Mouse (Mus musculus) gastrocnemius, postnatal 36 days (tissue): ENCODE results near the gene Lhfpl5. TPM values are rescaled to one million over a fixed set of nuclear protein-coding genes. Genes with fewer than 3 reads are reported as not detected.

ENCODE experiments used
- DNase-seq, 2 experiments: peaks; one replicate each; pipeline ENCODE4 v3.0.0; 2022
- intact Hi-C: fragments of 180-260 bp; cut with DNase I; formaldehyde crosslinking; loops from one replicate; pipeline ENCODE4 v1.15.1; 2025
- microRNA-seq, 2 experiments: library from miRNA; unstranded; fragments of <30 nt; microRNA quantifications; one replicate each; pipeline ENCODE4 v1.2.0; 2021
- total RNA-seq, 2 experiments: library from RNA; stranded (reverse); gene quantifications; 2 replicates each; pipeline ENCODE4 v1.2.3; 2021

The Lhfpl5 gene
- total RNA-seq, 2 experiments from 2014 or later: not detected

DNA sequence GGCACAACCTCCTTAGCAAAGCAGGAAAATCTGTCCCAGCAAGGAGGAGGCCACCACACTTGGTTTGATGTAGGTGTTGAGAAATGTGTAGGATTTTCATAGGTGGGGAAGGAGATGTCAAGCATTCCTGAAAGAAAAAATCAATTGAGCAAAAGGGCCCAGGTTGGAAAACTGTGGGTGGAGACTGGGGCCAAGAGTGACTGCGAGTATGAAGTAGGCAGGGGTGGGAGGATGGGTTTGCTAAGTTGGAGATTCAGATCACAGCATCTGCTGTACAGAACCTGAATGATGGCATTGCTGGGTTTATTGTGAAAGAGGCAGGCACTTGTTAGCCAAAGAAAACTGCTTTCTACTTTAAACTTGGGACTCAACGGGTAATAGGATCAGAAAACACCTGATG, 49.4 kb downstream of the Lhfpl5 start:
- intact Hi-C loops: no loop called here
- no peak for DNase-seq

DNA sequence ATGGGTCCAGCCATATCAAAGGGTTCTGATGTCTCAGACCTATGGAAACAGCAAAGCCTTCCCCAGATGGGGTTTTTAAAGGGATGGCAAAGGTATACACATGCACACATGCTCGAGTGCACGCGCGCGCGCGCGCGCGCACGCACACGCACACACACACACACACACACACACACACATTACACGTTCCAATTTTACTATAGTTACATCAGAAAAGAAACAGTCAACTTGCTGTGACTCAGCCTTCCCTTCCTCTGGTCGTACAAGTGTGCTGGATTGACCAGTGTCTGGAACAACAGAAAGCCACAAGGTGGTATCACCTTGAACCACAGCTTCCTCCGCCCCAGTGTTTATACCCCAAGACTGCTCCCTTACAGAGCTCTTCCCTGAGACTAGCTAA, 49.9 kb downstream of the Lhfpl5 start:
- intact Hi-C loops: no loop called here
- no peak for DNase-seq

DNA sequence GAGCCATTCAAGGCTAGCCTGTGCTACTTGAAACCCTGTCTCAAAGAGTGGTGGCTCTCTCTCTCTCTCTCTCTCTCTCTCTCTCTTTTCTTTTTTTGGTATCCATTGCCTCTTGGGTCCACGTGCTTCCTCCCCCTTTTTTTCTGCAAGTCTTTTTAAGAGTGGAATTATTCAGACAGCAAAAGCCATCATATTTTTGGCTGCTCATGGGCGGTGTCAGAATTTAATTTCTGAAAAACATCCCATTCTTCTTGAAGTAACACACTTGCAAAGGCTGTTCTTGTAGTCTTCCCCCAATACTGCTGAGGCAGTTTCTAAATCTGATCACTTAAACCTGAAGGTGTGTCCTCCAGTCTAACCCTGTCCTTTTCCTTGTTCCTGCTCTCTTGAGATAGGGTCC, 51.5 kb downstream of the Lhfpl5 start:
- intact Hi-C loops: no loop called here

DNA sequence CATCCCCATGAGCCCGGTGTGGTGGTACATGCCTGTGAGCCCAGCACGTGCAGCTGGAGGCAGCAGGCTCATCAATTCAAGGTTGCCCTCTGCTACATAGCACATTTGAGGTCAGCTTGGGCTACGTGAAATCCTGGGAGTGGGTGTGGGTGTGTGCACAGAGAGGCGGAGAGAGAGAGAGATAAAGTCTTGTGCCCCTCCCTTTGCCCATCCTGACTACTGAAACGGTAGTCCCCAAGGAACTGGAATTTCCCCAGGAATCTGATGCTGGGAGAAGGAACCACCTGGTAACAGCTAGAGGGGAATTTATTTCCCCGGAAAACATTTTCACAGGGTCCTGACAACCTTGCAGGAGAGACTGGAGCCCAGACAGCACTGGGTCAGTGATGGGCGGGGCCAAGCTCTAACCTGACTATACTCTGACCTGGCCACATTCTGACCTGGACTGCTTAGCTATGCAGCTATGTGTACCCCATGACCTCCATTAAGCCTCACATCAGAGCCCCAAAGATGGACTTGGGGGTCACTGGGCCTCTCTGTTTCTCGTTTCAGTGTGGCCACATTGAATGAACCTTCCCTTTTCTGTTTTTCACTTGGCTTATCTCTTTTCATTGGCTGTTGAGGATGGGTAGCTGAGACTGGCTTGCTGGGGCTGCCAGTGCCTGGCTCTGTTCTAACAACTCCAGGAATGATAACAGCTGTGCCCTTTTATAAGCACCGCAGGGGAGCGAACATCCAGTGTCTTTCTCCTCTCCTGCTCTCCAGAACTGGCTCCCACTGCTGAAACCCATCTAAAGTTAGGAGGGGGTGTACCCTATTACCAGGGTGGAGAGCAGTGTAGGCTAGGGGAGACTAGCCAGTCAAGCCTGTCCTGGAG, 53.0 kb downstream of the Lhfpl5 start:
- no peak for DNase-seq
- intact Hi-C loops: no loop called here

More for the DNA sequence above, 51.5 kb downstream of the Lhfpl5 start:
- DNase-seq: no peak

DNA sequence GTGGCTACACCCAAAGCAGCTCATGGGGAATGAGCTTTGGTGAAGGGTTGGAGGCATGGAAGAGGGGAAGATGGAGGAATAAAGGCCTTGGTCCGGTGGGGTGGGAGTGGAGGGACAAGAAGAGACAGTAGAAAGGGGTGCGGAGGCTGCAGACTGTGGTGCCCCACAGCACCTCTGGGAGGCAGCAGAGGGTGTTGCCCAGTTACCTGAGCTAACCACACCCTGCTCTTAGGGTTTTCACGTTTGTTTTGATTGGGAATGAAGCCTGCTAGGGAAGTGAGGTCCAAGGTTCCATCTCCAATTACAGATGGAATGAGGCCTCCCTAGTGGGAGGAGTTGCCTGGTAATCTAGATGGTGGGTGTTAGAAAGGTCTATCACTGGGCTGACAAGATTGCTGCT, 53.7 kb downstream of the Lhfpl5 start:
- no peak for DNase-seq
- intact Hi-C loops: no loop called here

Small RNAs within 50 kb of the gene (microRNA-seq; reads per million reads assigned to microRNA genes)
- 0 reads per million in 2 experiments for gene Gm25195
- 0 reads per million in 2 experiments for gene Mir6969

Other genes with a start within 250 kb of the Lhfpl5 start
- gene Rpl10a, start 247.2 kb upstream of the Lhfpl5 start, total RNA-seq: 100 to 1,000 TPM; 327 to 414 TPM
- gene Tead3, start 224.8 kb upstream of the Lhfpl5 start, total RNA-seq: 1 to 10 TPM; 5.7 to 8.1 TPM
- not detected for gene Tulp1, start 210.4 kb upstream of the Lhfpl5 start, total RNA-seq
- gene Fkbp5, start 58.1 kb upstream of the Lhfpl5 start, total RNA-seq: 100 to 1,000 TPM; 107 to 115 TPM
- gene Armc12, start 44.8 kb upstream of the Lhfpl5 start, total RNA-seq: not detected
- not detected for gene Clpsl2, start 26.2 kb upstream of the Lhfpl5 start, total RNA-seq
- gene Clps, start 14.9 kb upstream of the Lhfpl5 start, total RNA-seq: not detected
- gene Srpk1, start 47.1 kb downstream of the Lhfpl5 start, total RNA-seq: 10 to 100 TPM; 24.7 to 26.6 TPM
- under 1 TPM; 0.27 to 0.33 TPM for gene Slc26a8, start 114.6 kb downstream of the Lhfpl5 start, total RNA-seq
- 10 to 100 TPM; 83.0 to 98.3 TPM for gene Mapk14, start 115.7 kb downstream of the Lhfpl5 start, total RNA-seq
- 1 to 10 TPM in 1 of 2 experiments, under 1 TPM in 1; 0.74 to 1.1 TPM for gene AC170998.1, start 150.4 kb downstream of the Lhfpl5 start, total RNA-seq
- not detected for gene Mapk13, start 193.7 kb downstream of the Lhfpl5 start, total RNA-seq
- gene Brpf3, start 225.4 kb downstream of the Lhfpl5 start, total RNA-seq: 10 to 100 TPM; 12.5 to 20.2 TPM